Mouse (Mus musculus) embryonic facial prominence, embryonic 14.5 days (tissue): ENCODE data around the gene Col12a1. TPM values are rescaled to one million over a fixed set of nuclear protein-coding genes. Genes with fewer than 3 reads are reported as not detected.

ENCODE experiments used
- ATAC-seq: fragments of 200-750 bp; cut with Nextera tagmentation; 2 replicates; pipeline ENCODE4 v1.8.0; 2017; ENCODE audit warnings: low read depth, moderate number of reproducible peaks, moderate TSS enrichment
- DNase-seq: peaks from one replicate; pipeline ENCODE4 v3.0.0-alpha.2; 2015; ENCODE audit warnings: low spot score
- H3K27ac ChIP-seq: fragments of 300-500 bp; sonication (generic); replicated peaks from 2 replicates; pipeline ENCODE4 v1.5.1; 2014; ENCODE audit warnings: low read depth, mild to moderate bottlenecking, low read length, moderate library complexity
- H3K27me3 ChIP-seq: fragments of 300-500 bp; sonication (generic); replicated peaks from 2 replicates; pipeline ENCODE4 v1.6.1; 2014; ENCODE audit warnings: low read length; ENCODE audit not compliant: control insufficient read depth, insufficient read depth
- H3K36me3 ChIP-seq: fragments of 300-500 bp; sonication (generic); 2 replicates; pipeline ENCODE4 v1.6.1; 2014; ENCODE audit warnings: low read length, mixed read lengths; ENCODE audit not compliant: control insufficient read depth, insufficient read depth
- H3K4me1 ChIP-seq: fragments of 300-500 bp; sonication (generic); 2 replicates; pipeline ENCODE4 v1.6.1; 2014; ENCODE audit warnings: antibody characterized with exemption, low read length; ENCODE audit not compliant: control insufficient read depth, insufficient read depth
- H3K4me2 ChIP-seq: fragments of 300-500 bp; sonication (generic); 2 replicates; pipeline ENCODE4 v1.6.1; 2014; ENCODE audit warnings: low read depth, mild to moderate bottlenecking, low read length, moderate library complexity, mixed read lengths
- H3K4me3 ChIP-seq: fragments of 300-500 bp; sonication (generic); 2 replicates; pipeline ENCODE4 v1.5.1; 2014; ENCODE audit warnings: low read depth, mild to moderate bottlenecking, low read length
- H3K9ac ChIP-seq: fragments of 300-500 bp; sonication (generic); 2 replicates; pipeline ENCODE4 v1.6.1; 2014; ENCODE audit warnings: low read depth, mild to moderate bottlenecking, low read length, moderate library complexity, mixed read lengths
- H3K9me3 ChIP-seq: fragments of 300-500 bp; sonication (generic); 2 replicates; pipeline ENCODE4 v1.6.1; 2016; ENCODE audit warnings: low read length; ENCODE audit not compliant: control insufficient read depth
- WGBS: fragments of 180-500 bp; shearing (Covaris S2); extraction: QIAGEN DNeasy Blood & Tissue Kit; methylation state at CpG from one replicate; pipeline ENCODE4 v1.1.7; 2014; 5-methylcytosine and 5-hydroxymethylcytosine counted together
- polyA plus RNA-seq: library from polyadenylated mRNA; unstranded; fragments of >200 nt; fragmentation: Nextera tagmentation; extraction: Ambion mirVana; gene quantifications from 2 replicates; pipeline ENCODE4 v1.2.1, GENCODE M21; 2014

The Col12a1 gene
- polyA plus RNA-seq = 285 and 301 TPM in 2 replicates

DNA sequence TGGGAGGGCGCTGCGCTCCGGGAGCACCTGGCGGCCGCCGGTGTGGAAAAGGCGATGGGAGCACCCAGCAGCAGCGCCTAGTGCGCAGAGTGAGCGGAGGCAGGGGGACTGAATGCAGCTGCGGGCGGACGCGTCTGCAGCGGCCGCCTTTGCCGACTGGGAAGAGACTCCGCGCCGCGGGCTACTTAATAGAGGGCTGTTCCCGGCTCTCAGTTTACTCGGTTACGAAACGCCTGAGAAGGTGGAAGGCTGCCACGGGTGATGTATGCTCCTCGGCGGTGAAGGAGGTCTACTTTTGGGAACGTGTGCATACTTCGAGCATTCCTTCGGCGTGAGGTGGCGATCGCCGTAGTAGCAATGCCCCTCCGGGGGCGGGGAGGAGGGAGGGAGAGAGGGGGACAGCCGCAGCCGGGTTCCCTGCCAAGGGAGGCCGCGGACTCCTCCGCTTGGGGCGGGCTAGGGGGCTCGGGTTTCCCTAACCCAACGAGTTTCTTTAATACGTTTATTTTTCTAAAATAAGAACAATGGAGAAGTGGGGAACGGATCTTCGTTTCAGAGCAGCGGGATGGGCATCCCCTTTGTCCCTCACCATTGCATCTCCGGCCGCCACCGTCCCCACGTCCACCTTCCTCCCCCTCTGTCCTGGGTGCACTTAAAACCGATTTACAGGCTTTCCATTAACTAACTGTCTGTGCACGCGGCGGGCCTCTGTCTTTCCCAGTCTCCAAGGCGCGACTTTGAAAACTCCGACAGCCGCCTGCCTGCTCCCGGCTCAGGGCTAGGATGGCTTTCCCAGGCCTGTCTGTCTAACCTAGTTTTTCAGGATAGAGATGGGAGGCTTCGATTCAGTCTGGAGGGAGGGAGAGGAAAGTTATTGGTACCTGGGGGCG lies at the start of gene Col12a1:
Col12a1 (minus strand) TSS at position 351 of the 890 bp plus-strand sequence.
- Histone ChIP-seq H3K9me3 (no peaks in the 10 kb centered on the region), H3K4me1 (peaks cover 23% of the 10 kb centered on the region), H3K9ac (peak within 1 kb of the TSS; percentile 86), H3K27me3 (peaks cover 10% of the 10 kb centered on the region; the same call in 1 of the 2 replicates), H3K27ac (peak within 1 kb of the TSS; percentile 93), H3K4me3 (peak within 1 kb of the TSS; percentile 56), H3K4me2 (peak within 1 kb of the TSS; percentile 69), H3K36me3 (no peaks in the 10 kb centered on the region)
- DNase-seq (peak; percentile 94), ATAC-seq (peak; percentile 76)
- WGBS = 0% methylated on average over 42 of the region's 64 CpGs

DNA sequence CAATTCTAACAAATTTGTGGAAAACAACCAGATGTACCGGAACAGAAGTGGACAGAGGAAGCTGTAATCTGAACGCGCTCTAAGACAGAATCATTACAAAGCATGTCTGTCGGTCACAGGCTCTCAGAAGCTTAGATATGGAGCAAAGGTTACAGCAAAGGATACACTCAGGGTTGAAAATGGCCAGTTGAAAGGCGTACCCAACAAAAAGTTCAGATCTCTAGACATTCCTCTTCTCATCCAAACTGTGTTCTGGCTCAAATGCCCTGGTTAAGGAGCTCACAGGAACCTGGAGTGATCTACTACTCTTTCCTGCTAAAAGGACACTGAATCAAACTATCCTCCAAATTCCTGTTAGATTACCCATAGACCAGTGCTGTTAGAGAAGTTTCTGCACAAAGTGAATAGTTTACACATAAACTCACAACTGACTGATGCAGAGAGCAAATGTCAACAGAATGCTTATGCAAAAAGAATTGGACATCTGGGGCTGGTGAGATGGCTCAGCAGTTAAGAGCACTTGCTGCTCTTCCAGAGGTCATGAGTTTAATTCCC lies 48.4 kb upstream of the Col12a1 start:
- DNase-seq (no peak), ATAC-seq (no peak)
- Histone ChIP-seq H3K4me1 (no peaks in the 10 kb centered on the region), H3K36me3 (peaks cover 23% of the 10 kb centered on the region; the same call in 1 of the 2 replicates), H3K27me3 (no peaks in the 10 kb centered on the region), H3K4me2 (no peak overlapping the region), H3K9ac (no peak overlapping the region), H3K27ac (no peak overlapping the region), H3K4me3 (no peak overlapping the region), H3K9me3 (no peaks in the 10 kb centered on the region)
- WGBS = 95% methylated on average over 5 of the region's 5 CpGs

GRCm38 (mm10) chr9:79765329-79765728 lies 46.7 kb upstream of the Col12a1 start:
- Histone ChIP-seq H3K4me1 (peaks cover 3% of the 10 kb centered on the region; the same call in 1 of the 2 replicates), H3K27ac (no peak overlapping the region), H3K36me3 (peaks cover 6% of the 10 kb centered on the region; the same call in 1 of the 2 replicates), H3K27me3 (no peaks in the 10 kb centered on the region), H3K9me3 (no peaks in the 10 kb centered on the region), H3K4me3 (no peak overlapping the region), H3K4me2 (no peak overlapping the region), H3K9ac (no peak overlapping the region)
- DNase-seq = no peak
- WGBS = 83% methylated on average over 4 of the region's 4 CpGs
- no peak for ATAC-seq

DNA sequence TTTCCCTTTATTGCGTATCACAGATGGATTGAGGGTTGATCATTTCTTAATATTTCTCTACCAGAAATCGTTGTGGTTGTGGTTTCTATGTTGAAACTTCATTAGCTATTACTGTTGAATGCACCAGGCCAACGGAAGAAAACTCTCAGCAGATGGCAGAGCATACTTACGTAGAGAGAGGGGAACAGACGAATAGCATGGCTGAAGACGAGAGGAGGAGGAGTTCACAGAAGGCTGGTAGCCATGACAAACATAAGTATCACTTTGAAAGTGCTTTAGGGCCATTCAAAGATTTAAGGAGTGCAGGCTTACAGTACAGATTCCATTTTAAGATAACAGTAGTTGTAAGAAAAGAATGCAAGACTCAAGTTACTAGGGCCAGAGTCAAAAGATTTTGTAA lies 43.9 kb upstream of the Col12a1 start:
- 79% methylated on average over 6 of the region's 6 CpGs for WGBS
- no peak for ATAC-seq
- no peaks in the 10 kb centered on the region for H3K27me3 ChIP-seq

GRCm38 (mm10) chr9:79760076-79760475 lies 41.4 kb upstream of the Col12a1 start:
- ATAC-seq (peak; percentile 41), DNase-seq (no peak)

More for the DNA sequence above, 43.9 kb upstream of the Col12a1 start:
- Histone ChIP-seq H3K27ac (no peak overlapping the region), H3K9ac (no peak overlapping the region), H3K4me2 (no peak overlapping the region), H3K4me1 (peaks cover 5% of the 10 kb centered on the region), H3K36me3 (0 out of 2 replicates have a peak, but pooled peaks cover 6% of the 10 kb centered on the region), H3K4me3 (no peak overlapping the region), H3K9me3 (no peaks in the 10 kb centered on the region)
- DNase-seq = no peak

DNA sequence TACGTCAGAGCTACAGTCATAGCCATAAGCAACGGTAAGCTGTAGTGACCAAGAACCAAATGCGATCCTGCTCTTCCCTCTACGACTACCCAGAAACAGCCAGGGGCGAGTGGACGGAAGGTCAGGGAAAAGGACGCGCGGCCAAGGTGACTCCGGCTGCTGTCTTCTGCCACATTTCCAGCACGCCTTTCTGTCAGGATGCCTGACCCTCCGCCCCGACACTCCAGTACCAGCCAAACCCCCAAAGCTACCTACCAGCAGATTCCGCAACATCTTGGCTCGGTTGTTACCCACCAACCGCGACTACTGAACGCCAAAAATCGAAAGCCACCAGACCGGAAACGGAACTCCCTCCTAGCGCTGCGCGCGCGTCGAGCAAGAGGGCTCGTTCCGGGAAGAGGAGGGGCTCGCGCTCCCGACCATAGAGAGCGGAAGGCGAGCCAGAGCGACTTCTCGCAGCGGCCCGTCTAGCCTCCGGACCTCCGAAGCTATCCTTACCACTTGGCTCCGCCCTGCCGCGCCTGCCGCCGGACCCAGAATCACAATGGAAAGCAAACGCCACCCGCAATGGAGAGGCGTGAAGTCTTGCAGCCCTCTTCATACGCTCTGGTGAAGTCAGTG lies 40.9 kb upstream of the Col12a1 start, which contains the start of gene Cox7a2:
Cox7a2 (minus strand) TSS at position 494 of the 621 bp plus-strand sequence.
- Histone ChIP-seq H3K27me3 (no peaks in the 10 kb centered on the region), H3K4me3 (peak within 1 kb of the TSS; percentile 89), H3K4me1 (peaks cover 5% of the 10 kb centered on the region), H3K27ac (peak within 1 kb of the TSS; percentile 94), H3K9ac (peak within 1 kb of the TSS; percentile 91), H3K4me2 (peak within 1 kb of the TSS; percentile 74), H3K9me3 (no peaks in the 10 kb centered on the region), H3K36me3 (peaks cover 23% of the 10 kb centered on the region)
- peak; percentile 100 for ATAC-seq
- WGBS = under 1% methylated on average over 49 of the region's 49 CpGs
- peak; percentile 99 for DNase-seq

More at GRCm38 (mm10) chr9:79760076-79760475, 41.4 kb upstream of the Col12a1 start:
- H3K27ac ChIP-seq = peak overlapping the region; percentile 94
- H3K4me2 ChIP-seq = peak overlapping the region; percentile 74
- H3K4me3 ChIP-seq = peak overlapping the region; percentile 89
- no peaks in the 10 kb centered on the region for H3K27me3 ChIP-seq
- H3K4me1 ChIP-seq = peaks cover 5% of the 10 kb centered on the region
- H3K9me3 ChIP-seq = no peaks in the 10 kb centered on the region
- peaks cover 20% of the 10 kb centered on the region for H3K36me3 ChIP-seq
- peak overlapping the region; percentile 81 for H3K9ac ChIP-seq
- WGBS = 6% methylated on average over 14 of the region's 14 CpGs

DNA sequence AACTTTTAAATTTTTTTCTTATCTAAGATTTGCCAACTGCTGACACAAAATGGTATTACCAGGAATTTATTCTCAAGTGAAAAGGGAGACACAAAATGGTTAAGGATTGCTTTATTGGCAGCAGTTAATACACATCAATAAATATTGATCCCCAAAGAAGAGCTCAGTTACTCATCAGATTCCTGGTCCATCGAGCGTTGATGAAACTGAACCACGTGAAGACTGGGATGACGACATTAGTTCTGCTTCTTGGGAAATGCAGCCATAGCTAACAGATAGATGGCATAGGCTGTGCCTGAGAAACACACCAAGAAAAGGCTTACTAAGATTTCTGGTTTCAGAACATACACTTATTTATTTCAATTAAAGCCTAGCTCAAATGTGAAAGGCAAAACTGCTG lies 36.7 kb upstream of the Col12a1 start:
- no peak overlapping the region for H3K27ac ChIP-seq
- no peaks in the 10 kb centered on the region for H3K9me3 ChIP-seq
- peaks cover 1% of the 10 kb centered on the region for H3K4me1 ChIP-seq
- no peak overlapping the region for H3K9ac ChIP-seq
- H3K4me2 ChIP-seq = no peak overlapping the region
- DNase-seq = no peak
- 96% methylated on average over 4 of the region's 4 CpGs for WGBS
- no peaks in the 10 kb centered on the region for H3K27me3 ChIP-seq
- peaks cover 42% of the 10 kb centered on the region for H3K36me3 ChIP-seq
- no peak overlapping the region for H3K4me3 ChIP-seq
- ATAC-seq = no peak

GRCm38 (mm10) chr9:79751846-79752245 lies 33.2 kb upstream of the Col12a1 start:
- ATAC-seq = no peak
- 82% methylated on average over 8 of the region's 8 CpGs for WGBS

More at GRCm38 (mm10) chr9:79751846-79752245, 33.2 kb upstream of the Col12a1 start:
- Histone ChIP-seq H3K9ac (no peak overlapping the region), H3K4me3 (no peak overlapping the region), H3K27me3 (no peaks in the 10 kb centered on the region), H3K9me3 (no peaks in the 10 kb centered on the region), H3K36me3 (peaks cover 32% of the 10 kb centered on the region), H3K27ac (no peak overlapping the region), H3K4me2 (no peak overlapping the region), H3K4me1 (no peaks in the 10 kb centered on the region)
- DNase-seq = no peak
